Mouse (Mus musculus) small intestine, adult 2 months (tissue): ENCODE results near the gene Trim40.

Source experiments
- CTCF ChIP-seq: fragments of 200-500 bp; IDR thresholded peaks from 2 replicates; pipeline ENCODE4 v1.5.1; 2012; ENCODE audit warnings: low read depth, mild to moderate bottlenecking, control low read depth, inconsistent platforms, low read length, moderate library complexity, mixed read lengths; ENCODE audit not compliant: insufficient replicate concordance, insufficient read length; ENCODE audit errors: extremely low read depth
- POLR2A ChIP-seq: fragments of 200-500 bp; IDR thresholded peaks from 2 replicates; pipeline ENCODE4 v1.6.1; 2012; ENCODE audit warnings: low read depth, mild to moderate bottlenecking, control low read depth, inconsistent platforms, low read length, moderate library complexity

GRCm38 (mm10) chr17:36861680-36862079 is 28.2 kb downstream of the Trim40 start:
- TF ChIP-seq POLR2A (no peak), CTCF (no peak)
